Mouse (Mus musculus) heart, adult 9 months (tissue): ENCODE data around the gene Bdh2.

ENCODE experiments used
- DNase-seq, 2 experiments: peaks; one replicate each; pipeline ENCODE4 v3.0.0; 2022; ENCODE audit warnings: low spot score in 2 of 2

Bdh2 gene

DNA sequence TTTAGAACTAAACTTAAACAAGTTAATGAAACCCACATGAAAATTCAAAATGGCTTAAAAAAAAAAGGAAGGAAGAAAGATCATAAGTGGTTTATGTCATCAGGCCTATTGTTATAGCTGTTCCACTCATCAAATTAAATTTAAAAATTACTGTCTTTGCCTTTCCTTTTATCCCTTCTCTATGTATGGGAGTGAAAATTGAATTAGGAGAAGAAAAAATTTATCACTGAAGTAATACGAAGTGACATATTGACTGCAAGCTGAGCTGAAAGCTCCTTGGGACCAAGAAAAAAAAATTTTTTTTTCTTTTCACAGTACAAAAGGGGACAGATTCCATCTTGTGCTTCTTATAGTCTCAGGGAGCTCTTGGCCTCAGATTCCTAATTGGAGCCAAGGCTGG, 14.5 kb downstream of the Bdh2 start:
- DNase-seq: no peak

DNA sequence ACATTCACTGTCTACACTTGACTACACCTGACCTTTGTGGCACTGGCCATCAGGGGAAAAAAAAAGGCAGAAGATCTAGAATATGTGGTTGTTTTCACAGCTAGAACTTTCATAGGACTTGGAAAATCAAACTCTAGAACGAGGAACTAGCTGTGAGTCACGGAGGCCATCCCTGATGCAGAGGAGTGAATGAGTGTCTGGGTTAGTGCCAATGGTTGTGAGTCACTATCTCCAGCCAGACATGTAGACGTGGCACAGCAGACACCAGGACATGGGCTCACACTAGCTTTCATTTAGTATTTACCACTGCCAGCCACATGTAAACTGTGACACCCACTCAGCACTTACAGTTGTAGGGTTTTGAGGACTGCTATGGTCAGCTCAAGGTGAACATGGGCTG, 17.5 kb downstream of the Bdh2 start:
- peak in 1 of 2 experiments; percentile 21 for DNase-seq

DNA sequence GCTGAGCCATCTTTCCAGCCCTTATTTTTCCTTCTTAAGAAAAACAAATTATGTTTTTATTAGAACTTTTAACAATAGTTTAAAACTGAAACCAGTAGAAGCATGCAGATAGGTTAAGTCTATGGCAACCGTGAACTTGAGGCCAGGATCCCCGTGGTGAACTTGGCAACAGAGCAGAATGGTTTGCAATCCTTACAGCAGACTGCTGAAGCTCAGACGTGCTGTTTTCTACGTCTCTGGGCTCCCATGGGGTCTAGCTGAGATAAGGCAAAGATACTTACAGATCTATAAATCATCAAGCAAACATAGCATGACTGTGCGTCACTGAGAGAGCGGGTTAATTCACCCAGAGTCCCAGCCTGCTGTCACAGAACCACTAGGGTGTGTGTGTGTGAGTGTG, 19.1 kb downstream of the Bdh2 start:
- DNase-seq: no peak

DNA sequence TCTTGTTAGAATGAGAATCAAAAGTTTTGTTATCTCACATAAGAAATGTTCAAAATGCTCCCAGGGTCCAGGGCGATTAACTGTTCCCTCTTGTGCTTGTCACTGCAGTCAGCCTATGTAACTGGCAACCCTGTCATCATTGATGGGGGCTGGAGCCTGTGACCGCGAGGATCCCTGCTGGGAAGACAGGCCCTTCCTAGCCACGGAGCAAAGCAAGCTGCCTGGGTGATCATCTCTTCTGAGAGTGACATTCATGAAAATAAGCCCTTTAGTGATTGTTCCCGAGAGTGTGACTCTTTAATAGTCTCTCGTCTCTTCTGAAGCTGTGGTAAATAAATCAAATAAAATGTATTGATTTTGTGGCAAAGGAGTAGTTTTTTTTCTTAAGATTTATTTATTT, 23.0 kb downstream of the Bdh2 start:
- no peak for DNase-seq

DNA sequence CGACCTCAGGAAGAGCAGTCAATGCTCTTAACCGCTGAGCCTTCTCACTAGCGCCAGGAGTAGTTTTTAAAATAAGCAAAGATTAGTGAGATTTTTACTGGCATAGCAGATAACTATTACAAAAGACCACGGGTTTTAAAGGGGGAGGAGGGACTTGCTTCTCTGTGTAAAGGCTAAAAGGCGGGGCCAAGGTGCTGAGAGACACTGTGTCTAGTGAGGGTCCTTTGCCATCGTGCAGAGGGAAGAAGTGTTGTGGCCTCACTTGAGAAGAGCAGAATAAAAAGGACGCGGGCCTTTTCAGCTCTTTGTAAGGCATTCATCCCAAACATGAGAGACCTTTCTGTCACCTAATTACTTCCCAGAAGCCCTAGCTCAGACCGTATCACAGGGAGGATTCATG, 23.5 kb downstream of the Bdh2 start:
- no peak for DNase-seq

DNA sequence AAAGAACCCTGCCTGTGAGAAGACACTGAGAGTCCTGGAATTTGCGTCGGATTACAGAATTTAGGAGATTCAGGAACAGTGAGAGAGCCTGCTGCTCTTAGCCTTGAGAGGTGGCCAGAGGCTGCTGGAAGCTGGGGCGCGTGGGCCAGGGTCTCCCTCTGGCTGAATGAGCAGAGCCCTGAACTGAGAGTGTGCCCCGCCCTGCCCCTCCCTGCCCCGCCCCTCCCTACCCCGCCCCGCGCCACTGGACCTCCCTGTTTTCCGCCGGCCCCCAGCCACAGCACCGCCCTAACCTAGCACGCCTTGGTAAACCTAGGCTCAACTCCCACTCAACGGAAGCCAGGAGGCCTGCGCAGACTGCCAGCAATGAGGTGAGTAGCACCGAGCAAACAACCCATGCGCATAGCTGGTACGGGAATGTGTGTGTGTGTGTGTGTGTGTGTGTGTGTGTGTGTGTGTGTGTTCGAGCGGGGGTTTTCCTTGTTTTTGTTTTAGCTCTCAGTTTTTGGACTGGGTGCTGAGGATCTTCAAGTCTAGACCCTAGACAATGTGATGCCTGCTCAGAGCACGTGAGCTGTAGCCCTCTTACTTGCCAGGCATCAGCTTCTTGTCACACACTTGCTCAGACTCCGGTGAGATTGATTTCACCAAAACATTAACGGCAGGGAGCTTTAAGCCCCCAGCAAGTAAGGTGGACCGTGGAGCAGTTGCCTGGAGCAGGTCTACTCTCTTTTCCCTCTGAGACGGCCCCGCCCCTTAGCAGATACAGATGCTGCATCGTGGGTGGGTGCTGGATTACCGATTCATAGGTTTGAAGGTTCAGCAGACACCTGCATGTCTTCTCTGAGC, 26.6 kb downstream of the Bdh2 start, which contains the start of gene Slc9b2:
Gene Slc9b2, plus strand, starts transcription at position 290 of the 849 bp plus-strand sequence.
- DNase-seq: no peak

DNA sequence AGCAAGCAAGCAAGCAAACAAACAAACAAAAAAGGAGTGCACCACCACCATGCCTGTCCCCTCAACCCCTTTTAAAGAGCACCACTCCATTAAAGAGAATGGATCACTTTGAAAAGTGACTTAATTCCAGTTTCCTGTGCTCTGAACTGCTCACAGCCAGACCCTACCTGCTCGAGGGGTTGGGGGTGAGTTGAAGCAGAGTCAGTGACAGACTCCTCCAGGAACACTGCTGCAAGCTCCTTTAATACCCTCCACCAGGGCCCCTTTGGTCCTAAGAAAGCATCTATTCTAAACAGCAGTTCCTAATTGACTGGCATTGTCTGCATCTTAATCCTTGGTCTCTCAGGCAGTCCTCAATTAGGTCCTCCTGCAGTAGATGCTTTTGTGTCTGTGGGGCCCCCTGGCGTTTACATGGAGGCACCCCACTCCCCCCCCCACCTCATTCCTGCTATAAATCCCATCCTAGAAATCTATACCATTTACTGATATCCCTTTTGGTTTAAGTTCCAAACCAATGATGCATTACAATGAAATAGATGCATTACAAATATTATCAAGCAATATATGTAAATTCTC, 32.0 kb downstream of the Bdh2 start:
- no peak for DNase-seq

DNA sequence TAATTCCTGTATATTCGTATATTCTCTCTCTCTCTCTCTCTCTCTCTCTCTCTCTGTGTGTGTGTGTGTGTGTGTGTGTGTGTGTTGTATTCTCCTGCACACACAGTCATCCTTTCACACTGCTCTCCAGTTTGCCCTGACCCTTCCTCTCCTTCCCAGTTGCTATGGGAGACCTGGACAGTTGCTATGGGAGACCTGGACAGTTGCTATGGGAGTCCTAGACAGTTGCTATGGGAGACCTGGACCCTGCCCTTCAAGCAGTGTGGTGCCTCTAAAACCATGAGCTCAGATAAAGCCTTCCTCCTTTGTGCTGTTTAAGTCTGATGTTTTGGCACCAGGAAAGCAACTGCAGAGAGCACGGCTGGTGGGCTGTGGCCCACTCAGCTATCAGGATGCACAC, 32.7 kb downstream of the Bdh2 start:
- DNase-seq: no peak

DNA sequence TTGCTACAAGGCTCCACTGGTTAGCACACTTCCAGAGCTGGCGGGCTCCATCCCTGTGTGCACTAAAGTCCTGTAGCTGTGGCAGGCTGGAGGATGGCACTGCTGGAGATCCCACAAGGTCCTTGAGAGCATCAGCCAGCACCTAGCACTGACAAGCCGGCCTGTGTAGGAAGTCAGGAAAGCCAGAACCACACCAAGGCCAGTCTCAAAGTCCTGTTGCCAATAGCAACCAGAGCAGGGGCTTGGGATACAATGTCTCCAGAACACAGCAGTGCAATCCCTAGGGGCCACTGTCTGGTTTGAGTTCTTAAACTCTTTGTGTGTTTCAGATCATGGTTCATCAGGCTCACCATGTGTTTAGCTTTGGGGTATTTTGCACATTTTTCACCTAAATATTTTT, 33.8 kb downstream of the Bdh2 start:
- no peak for DNase-seq

DNA sequence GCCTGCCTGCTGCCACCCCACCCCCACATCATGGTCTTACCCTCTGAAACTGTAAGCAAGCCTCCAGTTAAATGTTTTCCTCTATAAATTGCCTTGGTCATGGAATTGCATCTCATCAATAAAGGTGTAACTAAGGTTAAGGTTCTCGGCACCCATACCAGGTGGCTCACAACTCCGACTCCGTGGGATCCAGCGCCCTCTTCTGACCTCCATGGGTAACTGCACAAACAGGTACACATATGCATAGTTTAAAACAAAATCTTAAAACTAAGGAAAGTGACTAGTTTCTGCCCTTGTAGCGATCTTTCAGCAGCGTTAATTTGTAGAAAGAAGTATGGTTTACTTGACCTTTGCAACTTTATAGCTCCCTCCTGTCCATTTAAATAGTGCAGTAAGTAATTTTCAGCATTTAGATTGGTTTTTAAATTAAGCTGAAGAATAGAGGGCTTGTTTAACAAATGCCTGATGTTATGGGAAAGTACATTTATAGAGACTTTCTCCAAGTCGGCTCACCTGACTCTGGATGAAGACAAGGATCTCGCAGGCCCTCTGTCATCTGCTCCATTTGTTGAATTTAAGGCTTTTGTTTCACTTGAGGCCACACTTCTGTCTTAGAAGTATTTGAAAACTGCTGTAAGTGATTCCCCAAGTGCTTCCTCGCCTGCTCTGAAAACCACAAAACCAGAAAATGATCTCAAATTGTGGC, 34.9 kb downstream of the Bdh2 start:
- no peak for DNase-seq

DNA sequence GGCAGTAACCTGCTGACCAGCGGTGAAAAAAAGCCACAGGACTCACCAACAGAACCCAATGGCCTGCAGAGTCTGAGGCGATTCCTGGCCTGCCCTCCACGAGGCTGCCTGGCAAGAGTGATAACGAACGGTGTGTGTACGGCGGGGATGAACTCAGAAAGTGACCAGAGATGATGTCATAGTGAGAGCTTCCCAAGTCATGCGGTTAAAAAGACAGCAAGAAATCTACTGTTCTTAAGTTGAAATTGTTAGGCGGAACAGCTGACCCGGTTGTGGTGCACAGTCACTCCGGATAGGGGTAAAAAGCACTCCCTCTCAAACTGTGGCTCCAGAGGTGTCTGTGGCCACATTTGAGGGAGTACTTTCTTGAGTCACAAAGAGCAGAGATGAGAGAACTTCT, 37.3 kb downstream of the Bdh2 start:
- no peak for DNase-seq

DNA sequence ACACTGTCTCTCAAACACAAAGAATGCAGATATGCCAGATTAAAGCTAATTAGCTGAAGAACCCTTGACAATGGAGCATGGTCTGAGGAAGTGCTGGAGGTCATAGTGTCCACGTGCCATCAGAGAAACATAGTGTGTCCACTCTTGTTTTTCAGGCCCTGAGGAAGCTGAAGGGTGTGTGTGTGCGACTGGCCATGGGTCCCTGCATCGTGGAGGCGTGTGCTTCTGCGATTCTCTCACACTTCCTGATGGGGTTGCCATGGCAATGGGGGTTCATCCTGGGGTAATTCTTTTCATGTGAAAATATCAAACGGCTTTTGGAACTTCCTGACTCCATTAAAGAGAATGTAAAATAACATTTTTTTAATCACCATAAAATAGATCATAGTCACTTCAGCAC, 43.3 kb downstream of the Bdh2 start:
- DNase-seq: no peak

DNA sequence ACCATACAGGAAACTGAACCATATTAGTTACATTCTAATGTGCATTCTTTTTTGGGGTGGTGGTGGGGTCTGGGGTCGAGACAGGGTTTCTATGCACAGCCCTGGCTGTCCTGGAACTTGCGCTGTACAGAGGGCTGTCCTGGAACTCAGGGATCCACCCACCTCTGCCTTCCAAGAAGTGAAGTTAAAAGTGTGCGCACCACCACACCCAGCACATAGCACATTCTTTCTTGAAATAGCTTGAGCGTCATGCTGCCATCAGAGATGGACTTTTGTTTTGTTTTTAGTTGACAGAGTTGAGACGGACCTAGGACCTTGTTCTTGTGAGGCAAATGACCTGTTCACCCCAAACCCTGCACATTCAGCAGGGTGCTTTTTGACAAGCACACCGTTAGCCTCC, 46.2 kb downstream of the Bdh2 start:
- DNase-seq: no peak

DNA sequence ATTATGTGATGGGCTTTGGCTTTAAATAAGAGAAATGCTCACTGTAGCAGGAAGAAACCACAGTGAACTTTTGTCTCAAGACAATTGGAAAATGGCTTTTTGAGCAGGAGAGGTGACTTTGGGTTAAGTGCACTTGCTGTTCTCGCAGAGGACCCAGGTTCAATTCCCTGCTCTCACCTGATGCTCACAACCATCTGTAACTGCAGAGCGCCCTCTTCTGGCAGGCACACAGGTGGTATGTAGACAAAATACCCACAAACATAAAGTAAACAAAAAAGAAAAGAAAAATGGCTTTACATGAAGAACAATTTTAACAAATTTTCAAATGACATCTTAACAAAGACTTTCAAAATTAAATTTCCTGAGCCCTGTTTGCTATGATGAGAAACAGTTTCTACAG, 46.6 kb downstream of the Bdh2 start:
- DNase-seq: no peak

DNA sequence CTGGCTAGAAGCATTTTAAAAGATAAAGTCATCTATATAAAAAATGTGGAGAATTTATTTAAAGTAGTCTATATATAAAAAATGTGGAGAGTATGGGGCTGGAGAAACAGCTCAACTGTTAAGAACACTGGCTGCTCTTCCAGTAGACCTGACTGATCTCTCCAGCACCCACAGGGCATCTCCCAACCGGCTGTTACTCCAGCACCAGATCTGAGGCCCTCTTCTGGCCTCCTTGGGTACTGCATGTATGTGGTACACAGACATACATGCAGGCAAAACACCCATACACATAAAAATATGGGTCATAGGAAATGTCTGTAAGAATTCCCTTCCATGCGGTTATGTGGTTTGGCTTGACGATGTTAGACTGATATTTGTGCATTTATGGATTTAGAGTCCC, 47.5 kb downstream of the Bdh2 start:
- no peak for DNase-seq

DNA sequence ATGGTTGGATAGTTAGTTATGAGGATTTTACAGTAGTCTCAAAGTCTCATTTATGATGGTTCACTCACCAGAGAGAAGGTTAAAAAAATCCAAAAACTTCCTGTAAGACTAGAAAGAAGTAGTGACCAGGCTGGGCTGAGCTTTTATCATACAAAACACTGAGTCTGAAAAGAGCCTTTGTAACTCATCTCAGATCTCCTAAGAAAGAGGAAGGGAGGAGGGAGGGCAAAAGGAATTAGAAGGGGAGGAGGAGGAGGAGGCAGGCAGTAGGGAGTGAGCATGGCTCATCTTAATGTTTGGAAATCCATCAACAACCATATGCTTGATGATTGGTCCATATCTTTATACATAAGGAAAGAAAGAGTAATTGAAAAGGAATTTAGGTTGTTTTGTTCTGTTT, 51.7 kb downstream of the Bdh2 start:
- DNase-seq: no peak

DNA sequence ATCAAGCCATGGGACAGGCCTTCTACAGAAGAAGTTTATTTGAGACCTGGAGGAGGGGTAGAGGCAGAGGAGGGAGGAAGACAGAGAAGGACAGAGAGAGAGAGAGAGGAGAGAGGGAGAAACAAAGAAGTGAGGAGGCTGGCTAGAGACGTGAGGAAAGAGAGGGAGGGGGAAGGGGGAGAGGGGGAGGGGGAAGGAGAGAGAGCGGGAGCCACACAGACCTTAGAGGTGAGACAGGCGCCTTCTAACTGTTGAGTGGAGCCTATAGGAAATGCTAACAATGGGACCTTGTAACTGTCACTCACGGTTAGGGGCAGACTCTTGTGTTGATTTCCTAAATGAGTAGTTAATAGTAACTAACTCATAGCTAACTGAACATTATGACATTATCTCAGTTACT, 52.7 kb downstream of the Bdh2 start:
- no peak for DNase-seq

DNA sequence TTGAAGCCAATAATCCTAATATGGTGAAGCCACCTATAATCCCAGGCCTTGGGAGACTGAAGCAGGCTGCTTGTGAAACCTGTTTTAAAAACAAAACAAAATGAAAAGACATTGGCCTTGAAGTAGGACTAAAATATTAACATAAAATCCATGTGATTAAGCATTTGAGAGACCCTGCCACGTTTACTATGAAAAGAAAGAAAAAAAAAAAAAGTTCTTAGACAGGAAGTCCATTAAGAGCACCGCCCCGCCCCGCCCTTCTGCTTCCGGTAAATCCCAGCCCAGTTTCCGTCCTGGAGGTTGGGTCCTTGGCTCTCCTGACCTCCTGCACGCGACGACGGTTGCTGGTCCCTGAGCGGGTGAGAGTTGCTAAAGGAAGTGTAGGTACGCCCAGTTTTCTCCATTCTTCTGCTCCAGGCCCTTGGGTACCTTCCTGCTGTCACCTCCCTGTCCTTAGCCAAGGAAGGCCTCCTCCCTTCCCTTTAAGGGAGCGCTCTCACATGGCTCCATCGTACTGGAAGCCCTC, 66.8 kb downstream of the Bdh2 start, which contains the start of gene Slc9b1:
Gene Slc9b1, plus strand, starts transcription at position 291 of the 526 bp plus-strand sequence.
- DNase-seq: peak in 1 of 2 experiments; percentile 23

DNA sequence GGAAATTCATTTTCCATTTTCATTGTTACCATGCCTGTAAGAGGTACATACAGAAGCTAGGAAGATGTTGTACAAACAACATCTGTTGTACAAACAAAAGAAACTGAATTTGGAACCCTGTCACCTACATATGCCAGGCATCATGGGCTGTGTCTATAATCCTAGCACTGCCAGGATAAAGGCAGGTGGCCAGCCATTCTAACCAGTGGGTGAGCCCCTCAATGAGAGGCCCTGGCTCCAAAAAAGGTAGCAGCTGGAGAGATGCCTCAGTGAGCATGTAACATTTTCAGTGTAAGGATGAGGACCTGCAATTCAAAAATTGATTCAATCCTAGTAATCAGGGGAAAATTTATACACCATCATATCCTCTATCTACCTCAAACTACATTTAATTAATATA, 68.0 kb downstream of the Bdh2 start:
- no peak for DNase-seq

DNA sequence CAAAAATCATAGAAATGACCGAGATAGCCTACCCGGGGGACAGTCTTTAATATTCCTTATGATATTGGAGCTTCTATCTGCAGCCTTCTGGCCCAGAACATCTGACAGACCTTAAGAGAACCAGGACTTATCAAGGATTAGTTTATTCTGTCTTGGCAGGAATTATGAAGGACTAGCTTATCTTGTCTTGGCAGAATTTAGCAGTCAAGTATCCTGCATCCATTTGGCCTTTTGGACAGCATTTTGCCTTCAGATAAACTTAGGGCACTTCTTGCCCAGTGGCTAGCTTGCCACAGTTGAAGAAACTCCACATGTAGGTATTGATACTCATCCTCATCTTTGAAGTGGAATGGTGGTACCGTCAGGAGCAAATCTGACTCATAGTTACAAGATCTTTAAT, 70.8 kb downstream of the Bdh2 start:
- DNase-seq: no peak
